Mouse (Mus musculus): ENCODE measurements around the gene Aldoc. TPM values are rescaled to one million over a fixed set of nuclear protein-coding genes. Genes with fewer than 3 reads are reported as not detected.

The Aldoc gene
- total RNA-seq, 2 experiments from 2014 or later = 0.39 TPM; not detected in 1

- peak; percentile 97 for ATAC-seq (replicated peaks; ENCODE audit: low FRiP score, low TSS enrichment, poor library complexity, severe bottlenecking)
Observed at GRCm38 (mm10) chr11:78327634-78328511, 5.1 kb downstream of the Aldoc start, which contains the start of gene Pigs. Gene Pigs, plus strand, starts transcription at chr11:78328415.

GRCm38 (mm10) chr11:78328512-78329056 is 5.8 kb downstream of the Aldoc start:
- ATAC-seq (replicated peaks; ENCODE audit: low FRiP score, low TSS enrichment, poor library complexity, severe bottlenecking) = peak; percentile 20; the same call in 1 of the 2 replicates

GRCm38 (mm10) chr11:78332676-78333075 is 9.9 kb downstream of the Aldoc start:
- ATAC-seq (replicated peaks; ENCODE audit: low FRiP score, low TSS enrichment, poor library complexity, severe bottlenecking) = no peak

- ATAC-seq (replicated peaks; ENCODE audit: low FRiP score, low TSS enrichment, poor library complexity, severe bottlenecking) = no peak
Observed at GRCm38 (mm10) chr11:78333992-78334391, 11.2 kb downstream of the Aldoc start.

GRCm38 (mm10) chr11:78337040-78337439 is 14.3 kb downstream of the Aldoc start:
- ATAC-seq (replicated peaks; ENCODE audit: low FRiP score, low TSS enrichment, poor library complexity, severe bottlenecking) = no peak

- ATAC-seq (replicated peaks; ENCODE audit: low FRiP score, low TSS enrichment, poor library complexity, severe bottlenecking) = no peak
Observed at GRCm38 (mm10) chr11:78341702-78342101, 18.9 kb downstream of the Aldoc start.

GRCm38 (mm10) chr11:78343381-78344327 is 20.9 kb downstream of the Aldoc start, which contains the start of gene Unc119:
Gene Unc119, plus strand, starts transcription at chr11:78343482.
- 0 out of 2 replicates have a peak, but pooled peaks have one; percentile 34 for ATAC-seq (replicated peaks; ENCODE audit: low FRiP score, low TSS enrichment, poor library complexity, severe bottlenecking)

GRCm38 (mm10) chr11:78344328-78344889 is 21.6 kb downstream of the Aldoc start:
- peak; percentile 66 for ATAC-seq (replicated peaks; ENCODE audit: low FRiP score, low TSS enrichment, poor library complexity, severe bottlenecking)

GRCm38 (mm10) chr11:78344890-78345715 is 22.3 kb downstream of the Aldoc start:
- peak; percentile 26 for ATAC-seq (replicated peaks; ENCODE audit: low FRiP score, low TSS enrichment, poor library complexity, severe bottlenecking)

- no peak for ATAC-seq (replicated peaks; ENCODE audit: low FRiP score, low TSS enrichment, poor library complexity, severe bottlenecking)
Observed at GRCm38 (mm10) chr11:78345801-78346200, 23.0 kb downstream of the Aldoc start.

- no peak for ATAC-seq (replicated peaks; ENCODE audit: low FRiP score, low TSS enrichment, poor library complexity, severe bottlenecking)
Observed at GRCm38 (mm10) chr11:78346326-78347069, 23.7 kb downstream of the Aldoc start.

- no peak for ATAC-seq (replicated peaks; ENCODE audit: low FRiP score, low TSS enrichment, poor library complexity, severe bottlenecking)
Observed at GRCm38 (mm10) chr11:78347070-78347754, 24.4 kb downstream of the Aldoc start.

GRCm38 (mm10) chr11:78347908-78348307 is 25.1 kb downstream of the Aldoc start:
- no peak for ATAC-seq (replicated peaks; ENCODE audit: low FRiP score, low TSS enrichment, poor library complexity, severe bottlenecking)

- ATAC-seq (replicated peaks; ENCODE audit: low FRiP score, low TSS enrichment, poor library complexity, severe bottlenecking) = no peak
Observed at GRCm38 (mm10) chr11:78348474-78348873, 25.7 kb downstream of the Aldoc start.

- ATAC-seq (replicated peaks; ENCODE audit: low FRiP score, low TSS enrichment, poor library complexity, severe bottlenecking) = no peak
Observed at GRCm38 (mm10) chr11:78349441-78350358, 26.9 kb downstream of the Aldoc start.

GRCm38 (mm10) chr11:78353081-78353480 is 30.3 kb downstream of the Aldoc start:
- no peak for ATAC-seq (replicated peaks; ENCODE audit: low FRiP score, low TSS enrichment, poor library complexity, severe bottlenecking)
